Mouse (Mus musculus) stomach, postnatal 0 days (tissue): Measurements from ENCODE around the gene Abca16.

Experiments used
- CTCF ChIP-seq: IDR thresholded peaks from 2 replicates; pipeline ENCODE4 v1.5.1; 2016; ENCODE audit warnings: antibody characterized with exemption, low read depth, mild to moderate bottlenecking, moderate library complexity
- EP300 ChIP-seq: optimal IDR thresholded peaks from 2 replicates; pipeline ENCODE3; 2016; ENCODE audit warnings: antibody characterized with exemption

DNA sequence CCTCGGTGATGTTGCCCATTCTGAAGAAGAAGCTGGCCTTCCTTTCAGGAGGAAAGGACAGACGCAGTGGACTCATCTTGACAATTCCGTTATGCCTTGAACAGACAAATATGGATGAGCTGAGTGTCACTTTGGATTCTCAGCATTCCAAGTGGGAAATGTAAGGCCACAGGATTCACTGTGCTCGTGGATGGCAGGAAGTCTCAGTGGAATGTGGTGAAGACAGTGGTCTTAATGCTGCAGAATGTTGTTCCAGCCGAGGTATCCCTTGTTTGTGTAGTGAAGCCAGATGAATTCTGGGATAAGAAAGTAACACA, 95.2 kb downstream of the Abca16 start:
- TF ChIP-seq CTCF (no peak), EP300 (no peak)
